Mouse (Mus musculus) monocyte, adult 5-6 weeks (primary cell): ENCODE results near the gene Usp36. TPM values are rescaled to one million over a fixed set of nuclear protein-coding genes. Genes with fewer than 3 reads are reported as not detected.
A peak's percentile ranks its signal among the peaks of the same experiment; 100 is the strongest.

Experiments used
- ATAC-seq: fragments of 153-309, 156-312 bp; replicated peaks from 2 replicates; pipeline ENCODE4 v1.8.0; 2017; ENCODE audit warnings: mild to moderate bottlenecking; ENCODE audit not compliant: low TSS enrichment, insufficient number of reproducible peaks, severe bottlenecking, poor library complexity, low FRiP score
- total RNA-seq: library from RNA; stranded (forward); fragments of 200-1000, 200-491, 200-594 nt; gene quantifications from 3 replicates; pipeline ENCODE4 v1.2.3, GENCODE M21; 2017

Gene Usp36
- total RNA-seq, 1 experiment from 2014 or later, result 14.8 TPM

DNA sequence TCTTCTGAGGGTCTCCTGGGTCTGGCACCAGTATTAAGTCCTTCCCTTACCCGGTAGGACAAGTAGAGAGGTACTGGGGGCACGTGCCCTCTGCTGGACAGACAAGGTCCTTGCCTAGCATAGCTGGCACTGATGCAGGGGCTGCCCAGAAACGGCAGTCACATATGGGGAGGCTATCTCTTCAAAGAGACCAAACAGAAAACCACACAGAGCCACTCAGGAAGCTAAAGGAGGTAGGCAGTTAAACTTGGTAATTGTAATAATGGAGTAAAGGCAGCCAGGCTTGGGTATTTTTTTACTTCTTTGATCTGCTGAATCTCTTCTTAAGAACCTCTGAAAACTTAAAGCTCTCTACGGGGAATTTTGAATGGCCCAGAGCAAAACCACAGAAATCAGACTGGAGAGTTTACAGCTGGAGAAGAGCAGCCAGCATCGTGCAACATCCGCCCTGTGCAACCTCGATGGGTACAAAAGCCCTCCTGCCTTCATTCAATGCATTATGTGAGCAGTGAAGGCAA is 57.7 kb downstream of the Usp36 start:
- peak; percentile 60 for ATAC-seq

- ATAC-seq, result no peak
Measured at GRCm38 (mm10) chr11:118229941-118230340, 60.1 kb downstream of the Usp36 start.

DNA sequence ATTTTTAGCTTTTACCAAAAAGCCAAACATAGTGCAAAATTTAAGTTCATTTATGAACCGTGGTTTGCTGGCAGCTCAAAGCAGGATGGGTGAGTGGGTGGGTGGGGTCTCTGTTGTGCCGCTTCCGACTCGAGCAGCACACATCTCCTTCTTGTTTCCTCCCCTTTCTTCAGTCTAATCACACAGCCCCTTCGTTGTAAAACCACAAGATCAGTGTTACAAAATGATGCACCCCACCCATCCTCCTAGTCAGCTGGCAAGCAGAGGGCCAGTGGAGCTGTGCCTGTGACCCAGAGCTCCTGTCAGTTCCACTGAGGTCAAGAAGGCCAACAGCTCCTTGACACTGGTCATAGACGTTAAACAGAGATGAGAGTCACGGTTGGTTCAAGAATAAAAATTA is 62.4 kb downstream of the Usp36 start:
- peak; percentile 69 for ATAC-seq

DNA sequence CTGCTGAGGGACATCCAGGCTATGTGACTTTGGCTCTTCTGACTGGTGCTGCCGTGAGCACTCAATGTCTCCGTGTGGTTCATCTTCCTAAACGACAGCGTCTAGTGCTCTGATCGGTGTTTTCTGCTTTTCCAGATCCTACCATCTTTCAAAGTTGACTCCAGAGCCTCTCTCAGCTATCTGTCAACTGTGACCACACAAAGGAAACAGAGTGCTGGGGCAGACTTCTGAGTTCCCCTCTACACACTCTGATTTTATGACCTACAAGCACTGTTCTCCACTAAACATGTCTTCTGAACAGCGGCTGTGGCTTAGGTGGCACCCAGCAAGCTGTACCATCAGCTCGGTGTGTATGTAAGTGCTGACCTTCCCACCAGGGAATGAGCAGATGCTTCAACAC is 63.2 kb downstream of the Usp36 start:
- no peak for ATAC-seq

GRCm38 (mm10) chr11:118225862-118226261 is 64.2 kb downstream of the Usp36 start:
- no peak for ATAC-seq

GRCm38 (mm10) chr11:118225056-118225836 is 64.8 kb downstream of the Usp36 start:
- no peak for ATAC-seq

DNA sequence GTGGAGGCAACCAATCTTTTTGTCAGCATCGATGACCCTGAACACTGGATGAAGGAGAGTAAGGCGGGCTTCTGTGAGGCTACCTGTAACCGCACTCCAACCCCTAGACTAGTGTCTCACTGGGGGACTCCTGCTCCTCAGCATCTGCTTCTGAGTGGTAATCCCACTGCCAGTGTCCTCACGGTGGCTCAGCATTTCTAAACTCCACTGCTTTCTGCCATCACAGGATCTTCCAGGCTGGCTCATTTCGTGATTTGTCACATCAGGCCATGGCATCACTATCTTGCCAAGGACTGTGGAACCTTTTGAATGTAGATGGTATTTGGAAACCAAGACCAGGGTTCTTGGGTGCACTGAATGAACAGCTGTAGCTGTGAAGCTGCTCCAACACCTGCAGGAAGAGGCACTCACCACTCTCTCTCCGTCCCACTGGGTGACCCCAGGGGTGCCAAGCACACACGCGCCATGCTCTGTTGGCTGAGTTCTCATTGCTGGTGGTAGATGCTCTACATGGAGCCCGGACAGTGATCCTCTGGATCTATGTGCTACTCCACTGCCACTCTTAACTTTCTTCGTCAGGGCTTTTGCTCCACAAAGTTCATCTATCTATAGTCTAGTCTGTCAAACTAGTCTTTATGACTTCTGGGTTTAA is 66.5 kb downstream of the Usp36 start:
- ATAC-seq, result no peak

GRCm38 (mm10) chr11:118222917-118223316 is 67.1 kb downstream of the Usp36 start:
- no peak for ATAC-seq

- ATAC-seq, result no peak
Measured at GRCm38 (mm10) chr11:118222351-118222885, 67.6 kb downstream of the Usp36 start.

DNA sequence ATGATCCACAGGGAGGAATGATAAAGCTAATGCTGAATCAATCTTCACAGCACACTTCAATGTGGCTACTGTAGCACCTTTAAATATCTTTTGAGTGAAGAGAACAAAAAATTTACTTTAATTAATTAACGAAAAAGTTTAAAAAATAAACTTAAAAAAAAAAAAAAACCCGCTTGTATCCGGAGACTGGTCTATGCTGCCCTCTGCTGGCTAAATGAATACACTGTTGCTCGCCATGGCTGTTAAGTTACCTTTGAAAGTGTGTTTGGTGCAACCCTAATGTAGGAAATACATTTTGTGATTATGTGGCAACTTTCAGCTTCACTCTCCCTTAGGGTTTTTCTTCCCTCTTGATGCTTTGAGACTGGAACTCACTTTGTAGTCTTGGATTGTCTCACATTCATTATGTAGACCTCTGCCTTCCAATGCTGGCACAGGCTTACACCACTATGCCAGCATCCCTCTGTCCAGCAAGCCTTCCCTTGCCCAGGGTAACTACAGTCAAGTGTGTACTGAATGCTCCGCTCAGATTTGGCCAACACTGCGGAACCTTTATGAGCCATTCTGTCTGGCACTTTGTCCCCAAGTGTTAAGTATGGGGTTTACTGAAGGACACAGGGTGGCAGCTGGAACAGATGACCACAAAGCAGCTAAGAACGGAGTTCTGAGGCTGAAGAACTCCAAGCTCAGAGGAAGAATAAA is 69.3 kb downstream of the Usp36 start:
- ATAC-seq, result 0 out of 2 replicates have a peak, but pooled peaks have one; percentile 56

DNA sequence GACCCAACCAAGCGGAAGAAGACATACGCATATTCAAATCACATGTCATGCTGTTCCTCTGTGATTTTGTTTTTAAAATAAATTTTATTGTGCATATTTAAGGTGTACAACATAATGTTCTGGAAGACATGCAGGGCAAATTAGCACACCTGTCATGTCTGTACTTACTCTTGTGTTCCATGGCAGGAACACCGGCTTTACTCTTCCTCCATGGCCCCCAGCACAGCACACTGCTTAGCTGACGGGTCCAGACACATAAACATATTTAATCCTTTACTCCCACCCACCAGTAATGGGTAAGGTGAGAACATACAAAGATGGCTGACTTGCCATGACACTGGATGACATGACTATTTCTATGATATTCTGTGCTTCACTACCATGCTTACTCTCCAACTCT is 71.0 kb downstream of the Usp36 start:
- no peak for ATAC-seq

GRCm38 (mm10) chr11:118216468-118216867 is 73.6 kb downstream of the Usp36 start:
- no peak for ATAC-seq

DNA sequence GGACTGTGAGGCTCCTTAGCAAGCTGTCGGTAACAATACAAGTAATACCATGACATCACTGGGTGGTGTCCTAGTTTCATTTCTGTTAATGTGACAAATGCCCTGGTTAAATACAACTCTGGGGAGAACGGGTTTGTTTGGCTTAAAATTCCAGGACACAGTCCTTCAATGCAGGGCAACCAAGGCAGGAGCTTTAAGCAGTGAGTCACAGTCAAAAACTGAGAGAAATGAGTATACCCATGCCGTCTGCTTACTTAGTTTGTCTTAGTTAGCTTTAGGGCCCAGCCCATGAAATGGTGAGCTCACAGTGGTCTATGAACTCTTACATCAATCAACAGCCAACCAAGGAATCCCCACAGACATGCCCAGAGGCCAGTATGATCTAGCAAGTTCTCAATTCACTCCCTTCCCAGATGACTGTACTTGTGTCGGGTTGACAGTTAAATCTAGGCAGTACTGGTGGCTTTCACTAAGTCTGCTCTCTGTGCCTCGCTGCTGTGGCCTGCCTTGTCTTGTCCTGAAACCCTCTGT is 74.1 kb downstream of the Usp36 start:
- no peak for ATAC-seq

GRCm38 (mm10) chr11:118212636-118213112 is 77.4 kb downstream of the Usp36 start:
- peak; percentile 64 for ATAC-seq

DNA sequence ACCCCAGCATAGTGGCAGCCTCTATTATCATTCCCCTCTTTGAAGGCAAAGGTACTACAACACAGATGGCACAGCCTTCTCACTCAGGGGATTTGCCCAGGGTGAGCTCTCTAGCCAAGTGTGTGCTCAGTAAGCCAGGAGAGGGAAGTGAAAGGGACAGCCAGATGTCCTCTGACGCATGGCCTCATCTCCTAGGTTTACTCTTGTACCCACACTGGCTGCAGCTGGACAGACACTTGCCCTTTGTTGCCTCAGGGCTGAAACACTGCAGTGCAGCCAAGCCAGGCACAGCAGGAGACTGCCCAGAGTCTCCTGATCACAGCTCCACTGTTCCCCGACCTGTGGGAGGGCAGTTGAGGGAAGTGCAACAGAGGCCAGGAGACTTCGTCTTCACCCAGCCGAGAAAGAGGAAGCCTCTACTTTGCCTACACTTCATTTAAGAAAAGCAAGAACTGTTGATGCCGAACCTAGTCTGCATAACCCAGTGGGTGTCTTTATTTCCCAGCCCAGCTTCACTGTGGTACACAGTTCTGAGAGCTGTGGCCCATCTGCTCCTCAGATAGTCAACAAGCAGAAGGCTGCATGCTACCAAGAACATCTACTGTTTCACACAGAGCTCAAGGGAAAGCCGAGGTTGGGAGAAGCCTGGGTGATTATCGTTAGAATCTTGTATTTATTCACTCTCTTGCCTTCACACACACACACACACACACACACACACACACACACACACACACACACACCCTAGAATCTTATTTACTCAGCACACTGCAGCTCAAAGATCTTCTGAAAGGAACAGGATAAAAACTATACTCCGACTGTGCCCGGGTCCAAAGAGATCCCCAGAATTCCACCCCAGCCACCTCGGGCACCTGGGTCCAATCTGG is 78.1 kb downstream of the Usp36 start:
- peak; percentile 56 for ATAC-seq

- ATAC-seq, result peak; percentile 51
Measured at GRCm38 (mm10) chr11:118210962-118211361, 79.1 kb downstream of the Usp36 start.

- ATAC-seq, result no peak
Measured at GRCm38 (mm10) chr11:118210116-118210515, 79.9 kb downstream of the Usp36 start.
